Mouse (Mus musculus) adrenal gland, postnatal 10 days (tissue): Measurements from ENCODE around the gene Cd55. TPM values are rescaled to one million over a fixed set of nuclear protein-coding genes. Genes with fewer than 3 reads are reported as not detected.
"Not testable (repeated sequence)": the region's sequence is repeated elsewhere in the genome, so short reads cannot be mapped to it uniquely, and the experiment has no call there.

Experiments used
- DNase-seq: peaks from one replicate; pipeline ENCODE4 v3.0.0; 2021; ENCODE audit warnings: mixed read lengths
- total RNA-seq, 2 experiments: library from RNA; stranded (reverse); gene quantifications; 2 replicates each; pipeline ENCODE4 v1.2.3; 2021

Cd55 gene
- total RNA-seq, 2 experiments from 2014 or later, result 21.7 to 29.1 TPM

DNA sequence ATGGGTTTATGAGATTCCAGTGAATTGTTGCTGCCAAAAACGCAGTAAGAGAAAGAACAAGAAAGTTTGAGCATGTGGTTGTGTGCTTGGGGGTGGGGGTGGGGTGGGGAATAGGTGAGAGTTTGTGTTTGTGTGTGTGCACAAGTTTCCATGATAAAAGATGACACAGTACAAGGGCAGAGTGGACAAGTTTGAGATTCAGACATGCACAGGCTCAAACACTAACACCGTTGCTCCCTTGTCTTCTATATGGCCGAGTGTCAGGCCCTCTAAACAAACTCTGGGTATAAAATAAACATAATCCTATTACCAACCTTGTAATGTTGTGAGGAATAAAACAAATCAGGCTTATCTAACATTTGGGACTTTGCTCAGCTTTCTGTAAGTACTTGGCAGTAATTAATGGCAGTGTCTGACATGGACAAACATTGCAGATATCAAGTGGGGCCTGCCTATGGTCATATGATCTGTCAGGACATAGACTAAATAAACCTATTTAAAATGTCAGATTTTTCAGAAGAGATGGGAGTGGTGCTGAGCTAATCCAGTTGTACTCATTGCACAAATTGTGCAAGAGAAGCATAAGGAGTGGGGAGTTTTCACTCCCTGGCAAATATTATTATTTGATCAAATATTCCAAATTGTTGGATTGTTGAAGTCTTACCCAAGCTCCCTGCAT, 35.2 kb downstream of the Cd55 start:
- not testable (repeated sequence) for DNase-seq

DNA sequence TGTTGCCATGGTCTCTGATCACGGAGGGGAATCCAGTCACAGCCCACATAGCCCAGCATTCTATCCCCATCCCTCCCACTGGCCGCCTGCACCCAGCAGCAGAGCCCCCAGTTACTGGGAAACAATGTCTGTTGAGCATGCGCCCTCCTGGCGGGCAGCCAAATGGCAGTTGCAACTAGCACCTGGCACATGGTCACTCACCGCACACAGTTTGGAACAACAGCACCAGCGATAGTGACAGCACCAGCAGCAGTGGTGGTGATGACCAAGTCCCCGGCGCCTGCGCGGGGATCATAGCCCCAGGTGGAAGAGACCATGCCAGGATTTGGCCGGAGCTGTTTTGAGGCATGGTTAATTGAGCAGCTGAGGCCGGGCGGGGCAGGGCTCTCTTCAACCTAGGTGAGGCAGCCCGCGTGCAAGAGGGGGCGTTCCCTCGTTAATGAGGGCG, 39.9 kb downstream of the Cd55 start, which contains the start of gene Cd55b:
Cd55b (minus strand) TSS at position 346 of the 448 bp plus-strand sequence.
- peak; percentile 16 for DNase-seq

DNA sequence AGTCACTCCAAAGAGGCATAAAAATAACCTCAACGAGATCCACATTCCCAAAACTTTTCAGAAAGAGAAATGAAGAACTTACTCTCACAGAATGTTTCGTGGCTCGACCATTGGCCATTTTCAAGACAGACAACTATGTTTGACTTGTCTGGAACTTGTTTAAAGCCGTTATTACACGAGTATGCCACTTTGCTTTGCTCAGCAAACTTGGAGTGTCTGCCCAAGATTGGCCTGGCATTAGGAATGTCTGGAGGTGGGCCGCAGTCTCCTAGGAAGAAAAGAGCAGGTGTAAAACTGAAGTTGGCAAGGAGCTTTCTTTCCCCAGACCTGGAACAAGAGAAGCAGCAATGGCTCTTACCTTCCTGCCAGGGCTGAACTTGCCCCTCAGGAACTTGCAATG, 40.5 kb downstream of the Cd55 start:
- not testable (repeated sequence) for DNase-seq

DNA sequence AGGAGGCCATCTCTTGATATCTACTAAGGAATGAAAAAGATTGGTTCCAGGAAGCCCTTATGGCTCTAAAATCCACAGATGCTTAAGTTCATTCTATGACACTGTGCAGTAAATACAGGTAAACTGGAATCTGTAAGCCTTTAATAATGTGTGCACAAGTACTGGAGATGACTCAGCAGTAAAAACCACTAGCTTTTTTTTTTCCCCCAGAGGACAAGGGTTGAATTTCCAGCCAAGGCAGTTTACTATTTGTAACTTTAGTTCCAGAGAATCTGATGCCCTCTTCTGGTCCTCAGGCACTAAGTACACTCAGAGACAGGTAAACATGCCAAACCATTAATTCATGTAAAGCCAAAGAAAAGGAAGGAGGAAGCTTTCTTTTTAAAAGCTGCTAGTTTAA, 65.4 kb downstream of the Cd55 start:
- not testable (repeated sequence) for DNase-seq

Other genes with a start within 250 kb of the Cd55 start
- under 1 TPM in 1 of 2 experiments, not detected in 1; 0.51 TPM for gene Cd55b, start 39.7 kb downstream of the Cd55 start, total RNA-seq
- not detected for gene Zp3r, start 166.9 kb upstream of the Cd55 start, total RNA-seq
- 10 to 100 TPM; 11.4 to 14.9 TPM for gene C4bp, start 198.9 kb upstream of the Cd55 start, total RNA-seq